Mouse (Mus musculus) neural tube, embryonic 14.5 days (tissue): Measurements from ENCODE around the gene Fam129a. TPM values are rescaled to one million over a fixed set of nuclear protein-coding genes. Genes with fewer than 3 reads are reported as not detected.

Source experiments
- ATAC-seq: fragments of 200-750 bp; cut with Nextera tagmentation; 2 replicates; pipeline ENCODE4 v1.8.0; 2017; ENCODE audit warnings: low read depth, mild to moderate bottlenecking, moderate TSS enrichment, moderate library complexity
- H3K27ac ChIP-seq: fragments of 300-500 bp; sonication (generic); 2 replicates; pipeline ENCODE4 v1.5.1; 2014; ENCODE audit warnings: low read depth, mild to moderate bottlenecking, control low read depth, low read length, moderate library complexity, mixed read lengths
- H3K27me3 ChIP-seq: fragments of 300-500 bp; sonication (generic); 2 replicates; pipeline ENCODE4 v1.6.1; 2014; ENCODE audit warnings: low read length; ENCODE audit not compliant: control insufficient read depth, insufficient read depth
- H3K36me3 ChIP-seq: fragments of 300-500 bp; sonication (generic); 2 replicates; pipeline ENCODE4 v1.6.1; 2014; ENCODE audit warnings: low read length, mixed read lengths; ENCODE audit not compliant: control insufficient read depth, insufficient read depth
- H3K4me1 ChIP-seq: fragments of 300-500 bp; sonication (generic); 2 replicates; pipeline ENCODE4 v1.6.1; 2014; ENCODE audit warnings: low read length; ENCODE audit not compliant: control insufficient read depth, insufficient read depth
- H3K4me2 ChIP-seq: fragments of 300-500 bp; sonication (generic); 2 replicates; pipeline ENCODE4 v1.6.1; 2014; ENCODE audit warnings: mild to moderate bottlenecking, low read depth, low read length, control low read depth
- H3K4me3 ChIP-seq: fragments of 300-500 bp; sonication (generic); 2 replicates; pipeline ENCODE4 v1.5.1; 2014; ENCODE audit warnings: low read depth, low read length, control low read depth, mixed read lengths
- H3K9ac ChIP-seq: fragments of 300-500 bp; sonication (generic); replicated peaks from 2 replicates; pipeline ENCODE4 v1.6.1; 2014; ENCODE audit warnings: low read depth, mild to moderate bottlenecking, control low read depth, low read length, mixed read lengths
- H3K9me3 ChIP-seq: fragments of 300-500 bp; sonication (generic); 2 replicates; pipeline ENCODE4 v1.6.1; 2016; ENCODE audit warnings: low read length; ENCODE audit not compliant: control insufficient read depth
- WGBS: fragments of 180-500 bp; shearing (Covaris S2); extraction: QIAGEN DNeasy Blood & Tissue Kit; methylation state at CpG from one replicate; pipeline ENCODE4 v1.1.7; 2014; 5-methylcytosine and 5-hydroxymethylcytosine counted together
- polyA plus RNA-seq: library from polyadenylated mRNA; unstranded; fragments of >200 nt; fragmentation: Nextera tagmentation; extraction: Ambion mirVana; gene quantifications from 2 replicates; pipeline ENCODE4 v1.2.1, GENCODE M21; 2014

Fam129a gene
- polyA plus RNA-seq: 2.4 and 3.3 TPM in 2 replicates

DNA sequence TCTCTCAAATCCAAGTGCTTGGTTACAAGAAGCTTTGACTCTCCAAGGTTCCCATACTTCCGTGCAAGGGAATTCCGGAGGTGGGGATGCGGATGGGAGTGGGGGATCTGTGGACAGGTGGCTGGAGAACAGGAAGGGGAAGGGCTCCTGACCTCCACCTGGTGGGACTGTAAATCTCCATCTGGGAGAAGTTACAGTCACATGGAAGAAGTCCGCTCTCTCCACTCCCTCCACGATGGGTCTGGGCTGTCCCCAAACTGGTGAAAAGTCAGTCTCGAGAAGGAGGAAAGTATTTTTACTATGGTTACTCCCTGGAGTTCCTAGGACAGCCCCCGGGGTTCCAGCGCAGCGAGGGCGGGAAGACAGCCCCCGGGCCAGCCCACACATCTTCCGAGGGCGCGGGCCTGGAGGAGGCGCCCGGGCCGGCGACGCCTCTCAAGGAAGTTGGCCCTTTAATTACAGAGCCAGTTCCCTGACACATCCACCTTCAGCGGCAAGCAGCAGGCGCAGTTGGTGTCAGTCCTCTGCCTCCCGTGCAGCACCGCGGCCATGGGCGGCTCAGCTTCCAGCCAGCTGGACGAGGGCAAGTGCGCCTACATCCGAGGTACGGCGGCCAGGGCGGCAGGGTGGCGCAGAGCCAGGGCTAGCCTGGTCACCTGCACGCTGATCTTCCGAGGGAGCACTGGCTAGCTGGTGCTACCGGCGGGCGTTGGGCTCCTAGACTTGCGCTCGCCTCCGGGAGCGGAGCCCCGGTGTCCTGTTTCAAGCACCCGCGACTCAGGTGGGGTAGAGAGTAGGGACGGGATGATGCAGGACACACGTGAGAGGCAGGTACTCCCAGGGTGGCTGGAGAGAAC is at the start of gene Fam129a:
TSS of gene Fam129a (plus strand) at position 206 of the 857 bp plus-strand sequence.
- Histone ChIP-seq H3K4me2 (peak within 1 kb of the TSS; percentile 62), H3K4me3 (peak within 1 kb of the TSS; percentile 31), H3K9me3 (no peaks in the 10 kb centered on the region), H3K9ac (peak within 1 kb of the TSS; percentile 41; the same call in 1 of the 2 replicates), H3K36me3 (no peaks in the 10 kb centered on the region), H3K27ac (no peak within 1 kb of the TSS), H3K27me3 (peaks cover 6% of the 10 kb centered on the region; the same call in 1 of the 2 replicates), H3K4me1 (no peaks in the 10 kb centered on the region; the same call in 1 of the 2 replicates)
- WGBS: 5% methylated on average over 46 of the region's 46 CpGs
- ATAC-seq: peak; percentile 66

GRCm38 (mm10) chr1:151526701-151527100 is 44.3 kb upstream of the Fam129a start:
- no peak overlapping the region for H3K27ac ChIP-seq
- no peaks in the 10 kb centered on the region for H3K27me3 ChIP-seq
- no peak overlapping the region for H3K4me3 ChIP-seq
- H3K36me3 ChIP-seq: no peaks in the 10 kb centered on the region
- H3K4me2 ChIP-seq: no peak overlapping the region
- no peak for ATAC-seq
- H3K4me1 ChIP-seq: no peaks in the 10 kb centered on the region
- WGBS: 75% methylated on average over 3 of the region's 3 CpGs
- no peaks in the 10 kb centered on the region for H3K9me3 ChIP-seq
- H3K9ac ChIP-seq: no peak overlapping the region

DNA sequence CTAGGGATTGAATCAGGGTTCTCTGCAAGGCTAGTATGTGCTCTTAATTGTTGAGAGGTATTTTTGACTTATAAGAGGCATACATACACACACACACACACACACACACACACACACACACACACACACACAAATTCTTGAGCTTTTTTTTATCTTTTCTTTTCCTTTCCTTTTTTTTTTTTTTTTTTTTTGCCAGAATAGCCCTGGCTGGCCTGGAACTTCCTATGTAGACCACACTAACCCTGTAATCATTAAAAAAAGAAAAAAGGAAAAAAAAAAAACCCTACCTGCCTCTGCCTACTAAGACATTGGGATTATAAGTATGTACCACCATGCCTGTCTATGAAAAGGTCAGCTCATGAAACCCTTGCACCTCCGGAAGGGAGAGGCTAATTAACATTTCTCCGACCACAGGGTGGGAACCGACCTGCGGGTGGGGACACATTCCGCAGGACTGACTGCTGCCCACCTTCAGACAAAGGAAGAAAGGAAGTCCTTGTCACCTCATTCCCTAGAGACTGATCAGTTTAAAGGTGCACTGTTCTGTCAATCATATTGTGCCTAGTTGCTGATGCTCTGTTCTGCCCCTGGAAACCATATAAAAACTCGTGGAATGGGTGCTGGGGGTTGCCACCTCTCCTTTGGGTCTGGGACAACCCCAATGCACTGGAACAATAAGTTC is 27.0 kb upstream of the Fam129a start:
- H3K9ac ChIP-seq: no peak overlapping the region
- H3K4me1 ChIP-seq: no peaks in the 10 kb centered on the region
- no peak overlapping the region for H3K27ac ChIP-seq
- no peaks in the 10 kb centered on the region for H3K9me3 ChIP-seq
- 78% methylated on average over 6 of the region's 6 CpGs for WGBS
- ATAC-seq: no peak
- no peaks in the 10 kb centered on the region for H3K36me3 ChIP-seq
- no peaks in the 10 kb centered on the region for H3K27me3 ChIP-seq
- no peak overlapping the region for H3K4me3 ChIP-seq
- H3K4me2 ChIP-seq: no peak overlapping the region

GRCm38 (mm10) chr1:151544581-151544980 is 26.4 kb upstream of the Fam129a start:
- ATAC-seq: no peak
- H3K27ac ChIP-seq: no peak overlapping the region
- H3K27me3 ChIP-seq: no peaks in the 10 kb centered on the region
- no peaks in the 10 kb centered on the region for H3K36me3 ChIP-seq
- H3K4me1 ChIP-seq: no peaks in the 10 kb centered on the region
- no peaks in the 10 kb centered on the region for H3K9me3 ChIP-seq
- no peak overlapping the region for H3K4me3 ChIP-seq
- WGBS: 76% methylated on average over 3 of the region's 3 CpGs
- H3K9ac ChIP-seq: no peak overlapping the region
- no peak overlapping the region for H3K4me2 ChIP-seq

- H3K4me2 ChIP-seq: no peak overlapping the region
- no peaks in the 10 kb centered on the region for H3K4me1 ChIP-seq
- 86% methylated on average over 7 of the region's 7 CpGs for WGBS
- H3K36me3 ChIP-seq: no peaks in the 10 kb centered on the region
- no peak for ATAC-seq
- H3K4me3 ChIP-seq: no peak overlapping the region
- H3K27ac ChIP-seq: no peak overlapping the region
- H3K9ac ChIP-seq: no peak overlapping the region
- no peaks in the 10 kb centered on the region for H3K9me3 ChIP-seq
- no peaks in the 10 kb centered on the region for H3K27me3 ChIP-seq
These were observed 25.4 kb upstream of the Fam129a start for GRCm38 (mm10) chr1:151545571-151545970.

DNA sequence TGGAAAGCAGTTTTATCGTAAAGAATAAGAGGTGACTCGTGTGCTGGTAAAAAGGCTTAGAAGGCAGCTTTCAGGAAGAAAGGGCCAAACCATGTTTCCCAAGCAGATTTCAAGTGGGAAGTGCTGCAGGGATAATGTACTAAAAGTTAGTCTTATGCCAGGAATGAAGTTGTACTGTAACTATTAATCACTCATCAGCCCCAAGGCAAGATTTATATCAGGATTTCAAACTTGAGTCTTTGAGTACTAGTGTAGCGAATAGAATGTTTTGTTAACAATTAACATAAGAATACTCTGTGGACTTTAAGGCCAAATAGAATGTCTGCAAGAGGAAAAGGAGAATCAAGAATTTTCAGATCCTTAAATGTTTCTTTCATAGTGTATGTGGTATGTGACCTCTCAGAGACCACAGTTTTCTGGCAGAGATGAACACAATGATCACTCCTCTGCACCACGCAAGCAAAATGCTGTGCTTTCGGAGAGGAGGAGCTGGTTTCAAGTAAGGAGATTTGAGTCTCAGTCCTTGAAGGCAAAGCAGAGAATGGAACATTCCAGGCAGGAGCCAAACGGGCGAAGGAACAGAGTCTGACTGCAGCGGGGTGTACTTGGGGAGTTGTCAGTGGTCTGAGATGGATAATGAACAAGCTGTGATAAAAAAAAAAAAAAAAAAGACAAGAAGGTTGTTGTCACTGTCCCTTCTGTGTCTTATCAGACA is 21.9 kb upstream of the Fam129a start:
- no peak for ATAC-seq
- H3K36me3 ChIP-seq: no peaks in the 10 kb centered on the region
- H3K27ac ChIP-seq: no peak overlapping the region
- WGBS: 82% methylated on average over 8 of the region's 8 CpGs
- H3K27me3 ChIP-seq: no peaks in the 10 kb centered on the region
- H3K4me3 ChIP-seq: no peak overlapping the region
- no peaks in the 10 kb centered on the region for H3K9me3 ChIP-seq
- H3K9ac ChIP-seq: no peak overlapping the region
- H3K4me2 ChIP-seq: no peak overlapping the region
- H3K4me1 ChIP-seq: peaks cover 3% of the 10 kb centered on the region; the same call in 1 of the 2 replicates

- no peak overlapping the region for H3K4me2 ChIP-seq
- WGBS: 79% methylated on average over 7 of the region's 7 CpGs
These were observed 21.2 kb upstream of the Fam129a start for GRCm38 (mm10) chr1:151549794-151550193.

GRCm38 (mm10) chr1:151550587-151551479 is 20.2 kb upstream of the Fam129a start:
- ATAC-seq: no peak

More at GRCm38 (mm10) chr1:151549794-151550193, 21.2 kb upstream of the Fam129a start:
- no peak overlapping the region for H3K27ac ChIP-seq
- H3K36me3 ChIP-seq: no peaks in the 10 kb centered on the region
- no peak overlapping the region for H3K9ac ChIP-seq
- H3K4me1 ChIP-seq: peaks cover 3% of the 10 kb centered on the region; the same call in 1 of the 2 replicates
- H3K9me3 ChIP-seq: no peaks in the 10 kb centered on the region
- ATAC-seq: no peak
- no peaks in the 10 kb centered on the region for H3K27me3 ChIP-seq
- H3K4me3 ChIP-seq: no peak overlapping the region

More at GRCm38 (mm10) chr1:151550587-151551479, 20.2 kb upstream of the Fam129a start:
- Histone ChIP-seq H3K36me3 (no peaks in the 10 kb centered on the region), H3K9ac (no peak overlapping the region), H3K4me1 (peaks cover 3% of the 10 kb centered on the region; the same call in 1 of the 2 replicates), H3K4me2 (no peak overlapping the region), H3K27me3 (no peaks in the 10 kb centered on the region), H3K27ac (no peak overlapping the region), H3K9me3 (no peaks in the 10 kb centered on the region), H3K4me3 (no peak overlapping the region)
- 32% methylated on average over 19 of the region's 19 CpGs for WGBS
